Mouse (Mus musculus) T-helper 2 cell (primary cell): ENCODE data around the gene Pole4.
"Not testable (repeated sequence)": the region's sequence is repeated elsewhere in the genome, so short reads cannot be mapped to it uniquely, and the experiment has no call there.

Experiments
- in situ Hi-C: fragments of 300-600 bp; cut with MboI, MseI; formaldehyde crosslinking; loops from one replicate; pipeline ENCODE4 v1.15.1; 2025; ENCODE audit warnings: high pct_unique_total_duplicates

The Pole4 gene

DNA sequence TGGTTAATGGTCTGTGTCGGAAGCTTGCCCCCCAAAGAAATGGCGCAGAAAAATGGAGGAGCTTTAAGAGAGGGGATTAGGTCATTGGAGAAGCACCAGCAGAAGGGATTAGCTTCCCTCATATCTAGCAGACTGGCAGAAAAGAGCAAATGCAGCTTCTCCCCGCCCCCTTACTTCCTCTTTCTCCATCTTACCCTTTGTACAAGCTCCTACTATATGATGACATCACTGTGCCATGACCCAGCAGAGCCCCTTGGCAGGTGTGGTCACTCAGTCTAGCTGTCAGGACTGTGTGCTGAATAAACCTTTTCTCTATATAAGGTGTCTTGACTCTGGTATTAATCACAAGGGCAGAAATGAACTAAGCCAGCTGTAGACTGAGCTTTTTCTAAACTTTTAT, 10.5 kb upstream of the Pole4 start:
- in situ Hi-C loops, result loop anchor here (10.0 kb wide), 1 partner anchor 179 kb away; no protein-coding TSS in a partner anchor

DNA sequence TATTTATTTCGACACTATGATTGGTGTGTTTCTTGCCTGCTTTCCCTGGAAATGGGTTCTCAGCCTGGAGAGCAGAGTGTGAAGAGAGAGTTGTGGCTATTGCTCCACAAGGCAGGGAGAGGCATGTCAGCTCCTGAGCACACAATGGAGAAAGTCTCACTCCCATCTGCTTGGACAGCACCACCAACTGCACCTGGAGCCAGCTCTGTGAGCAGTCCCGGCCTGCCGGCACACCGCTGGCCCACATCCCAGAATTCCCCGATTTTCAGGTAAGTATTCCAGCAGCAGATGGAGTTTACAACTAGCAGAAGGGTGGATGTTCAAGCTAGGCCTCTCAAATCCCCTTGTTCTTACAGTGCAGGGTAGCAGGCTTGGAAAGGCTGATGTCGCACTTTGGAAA, 10.1 kb upstream of the Pole4 start:
- in situ Hi-C loops, result loop anchor here (10.0 kb wide), 1 partner anchor 180 kb away; no protein-coding TSS in a partner anchor

GRCm38 (mm10) chr6:82714841-82715240, 9.7 kb upstream of the Pole4 start:
- in situ Hi-C loops, result loop anchor here (5.0 to 10.0 kb wide), 3 partner anchors 58 to 748 kb away; partner anchors contain the start of gene Mrpl19

GRCm38 (mm10) chr6:82714243-82714642, 9.1 kb upstream of the Pole4 start:
- in situ Hi-C loops, result loop anchor here (5.0 to 10.0 kb wide), 3 partner anchors 57 to 747 kb away; partner anchors contain the start of gene Mrpl19

DNA sequence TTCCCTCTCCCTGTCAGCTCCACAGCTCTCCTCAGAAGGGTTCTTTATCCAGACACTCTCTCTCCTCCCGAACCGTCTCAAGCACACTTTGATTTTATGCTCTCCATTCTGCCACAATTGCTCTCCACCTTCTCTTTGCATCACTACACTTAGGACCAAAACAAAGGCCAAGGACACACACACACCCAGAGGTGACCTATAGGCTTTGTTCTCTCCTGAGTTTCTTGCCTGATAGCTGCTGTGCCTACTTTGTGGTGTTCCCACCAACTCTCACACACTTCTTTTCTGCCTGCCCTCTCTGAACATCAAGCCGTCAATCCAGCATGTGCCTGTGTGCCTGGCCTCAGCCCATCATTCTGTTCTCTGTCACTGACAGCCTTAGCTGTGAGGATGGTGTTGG, 2.6 kb upstream of the Pole4 start:
- in situ Hi-C loops, result no loop called here

DNA sequence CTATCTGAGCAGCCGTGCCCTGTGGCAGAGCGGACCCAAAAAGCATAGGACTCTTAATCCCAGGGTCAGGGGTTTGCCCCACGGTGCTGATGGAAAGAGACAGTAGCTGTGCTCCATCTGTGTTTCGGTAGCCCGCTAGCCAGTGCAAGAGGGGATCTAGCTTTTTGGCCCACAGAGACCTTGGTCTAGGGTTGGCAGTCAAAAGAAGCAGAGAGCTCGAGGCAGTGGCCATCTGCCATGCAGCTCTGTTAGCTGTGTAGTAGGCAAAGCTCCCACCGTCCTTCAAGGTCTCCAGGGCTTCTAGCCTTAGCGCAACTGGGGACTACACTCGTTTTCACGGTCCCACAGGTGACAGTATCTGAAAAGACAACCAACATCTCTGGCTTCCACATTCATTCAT, 2.1 kb upstream of the Pole4 start:
- in situ Hi-C loops, result no loop called here

DNA sequence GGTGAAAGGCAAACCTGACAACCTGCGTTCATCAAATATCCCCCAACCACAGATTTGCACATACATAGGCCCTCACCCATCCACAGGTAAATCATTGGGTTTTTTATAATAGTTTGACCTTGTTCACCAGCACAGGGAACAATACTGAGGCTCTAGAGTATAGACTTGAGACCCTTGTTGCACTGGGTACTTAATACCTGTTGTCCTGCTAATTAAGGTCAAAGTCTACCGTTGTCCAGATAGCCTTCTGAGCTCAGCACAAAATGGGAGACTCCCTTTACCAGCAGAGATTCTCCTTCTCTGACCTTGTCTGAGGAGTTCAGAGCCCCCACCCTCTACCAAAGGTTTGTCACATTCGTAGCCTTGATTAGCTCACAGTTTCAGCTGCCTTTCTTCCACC, 1.5 kb downstream of the Pole4 start:
- in situ Hi-C loops, result no loop called here

GRCm38 (mm10) chr6:82702593-82703017, 2.6 kb downstream of the Pole4 start:
- in situ Hi-C loops, result no loop called here

- in situ Hi-C loops, result no loop called here
Measured at GRCm38 (mm10) chr6:82701296-82701695, 3.9 kb downstream of the Pole4 start.

- in situ Hi-C loops, result loop anchor here (5.0 kb wide), 1 partner anchor 88 kb away; no protein-coding TSS in a partner anchor
Measured at GRCm38 (mm10) chr6:82699831-82700230, 5.3 kb downstream of the Pole4 start.

GRCm38 (mm10) chr6:82696736-82697135, 8.4 kb downstream of the Pole4 start:
- in situ Hi-C loops, result loop anchor here (5.0 kb wide), 1 partner anchor 84 kb away; no protein-coding TSS in a partner anchor

DNA sequence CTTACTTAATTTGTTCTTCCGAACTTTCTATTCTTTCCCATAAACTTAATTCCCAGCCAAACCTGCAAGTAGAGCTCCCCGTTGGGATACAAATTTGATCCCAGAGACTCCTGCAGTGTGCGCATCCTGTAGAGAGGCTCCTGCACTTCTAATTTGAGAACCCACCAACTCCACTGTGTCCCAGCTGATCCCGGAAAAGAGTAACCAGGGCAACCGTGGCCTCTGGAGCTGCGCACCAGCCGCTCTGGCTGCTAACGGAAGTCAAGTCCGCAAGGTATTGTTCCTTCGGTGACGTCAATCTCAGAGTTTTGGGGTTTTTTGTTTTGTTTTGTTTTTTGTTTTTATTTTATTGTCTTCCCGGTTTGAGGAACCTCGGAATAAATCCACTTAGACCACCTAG, 10.5 kb downstream of the Pole4 start:
- in situ Hi-C loops, result loop anchor here (5.0 kb wide), 1 partner anchor 82 kb away; no protein-coding TSS in a partner anchor

GRCm38 (mm10) chr6:82689474-82689873, 15.7 kb downstream of the Pole4 start:
- in situ Hi-C loops, result no loop called here

GRCm38 (mm10) chr6:82688586-82688985, 16.6 kb downstream of the Pole4 start:
- in situ Hi-C loops, result not testable (repeated sequence)

- in situ Hi-C loops, result no loop called here
Measured at GRCm38 (mm10) chr6:82684136-82684535, 21.0 kb downstream of the Pole4 start.

DNA sequence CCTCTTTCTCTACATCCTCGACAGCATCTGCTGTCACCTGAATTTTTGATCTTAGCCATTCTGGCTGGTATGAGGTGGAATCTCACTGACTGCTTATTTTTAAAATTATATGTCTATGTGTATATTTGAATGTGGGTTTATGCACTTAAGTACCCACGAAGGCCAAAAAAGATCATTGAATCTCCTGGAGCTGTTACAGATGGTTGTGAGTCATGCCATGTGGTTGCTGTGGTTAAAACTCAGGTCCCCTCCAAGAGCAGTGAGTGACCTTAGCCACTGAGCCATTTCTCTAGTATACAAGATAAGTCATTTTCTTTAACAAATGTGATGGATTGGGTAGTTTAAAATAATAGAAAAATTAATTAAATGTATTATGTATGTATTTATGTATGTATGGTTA, 25.9 kb downstream of the Pole4 start:
- in situ Hi-C loops, result not testable (repeated sequence)

DNA sequence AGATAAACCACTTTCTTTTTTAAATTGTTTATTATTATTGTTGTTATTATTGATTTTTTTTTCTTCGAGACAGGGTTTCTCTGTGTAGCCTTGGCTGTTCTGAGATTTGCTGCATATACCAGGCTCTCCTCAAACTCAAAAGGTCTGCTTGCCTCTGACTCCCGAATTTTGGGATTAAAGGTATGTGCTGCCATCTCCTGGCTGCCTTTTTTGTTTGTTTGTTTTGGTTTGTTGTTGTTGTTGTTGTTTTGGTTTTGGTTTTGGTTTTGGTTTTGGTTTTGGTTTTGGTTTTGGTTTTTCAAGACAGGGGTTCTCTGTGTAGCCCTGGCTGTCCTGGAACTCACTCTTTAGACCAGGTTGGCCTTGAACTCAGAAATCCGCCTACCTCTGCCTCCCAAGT, 27.5 kb downstream of the Pole4 start:
- in situ Hi-C loops, result not testable (repeated sequence)

- in situ Hi-C loops, result loop anchor here (10.0 kb wide), 1 partner anchor 148 kb away; no protein-coding TSS in a partner anchor
Measured at GRCm38 (mm10) chr6:82666480-82666879, 38.7 kb downstream of the Pole4 start.

DNA sequence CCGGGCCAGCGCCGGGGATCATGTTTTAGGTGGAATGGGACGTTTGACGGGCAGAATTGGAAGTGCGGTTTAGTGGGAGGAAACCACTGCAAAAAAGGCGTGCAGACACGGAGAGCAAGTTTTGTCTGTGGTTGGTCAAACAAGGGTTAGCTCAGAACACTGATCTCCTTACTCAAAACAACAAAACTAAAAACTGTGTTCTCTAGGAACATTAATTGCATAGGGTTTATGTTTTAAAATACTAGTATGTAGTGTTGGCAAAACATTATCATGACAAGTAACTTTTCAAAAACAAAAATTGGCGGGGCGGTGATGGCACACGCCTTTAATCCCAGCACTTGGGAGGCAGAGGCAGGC, 52.0 kb downstream of the Pole4 start:
- in situ Hi-C loops, result loop anchor here (10.0 kb wide), 1 partner anchor 122 kb away; the partner anchor contains the start of gene Hk2

GRCm38 (mm10) chr6:82652521-82653168, 52.5 kb downstream of the Pole4 start:
- in situ Hi-C loops, result loop anchor here (10.0 kb wide), 1 partner anchor 122 kb away; the partner anchor contains the start of gene Hk2

DNA sequence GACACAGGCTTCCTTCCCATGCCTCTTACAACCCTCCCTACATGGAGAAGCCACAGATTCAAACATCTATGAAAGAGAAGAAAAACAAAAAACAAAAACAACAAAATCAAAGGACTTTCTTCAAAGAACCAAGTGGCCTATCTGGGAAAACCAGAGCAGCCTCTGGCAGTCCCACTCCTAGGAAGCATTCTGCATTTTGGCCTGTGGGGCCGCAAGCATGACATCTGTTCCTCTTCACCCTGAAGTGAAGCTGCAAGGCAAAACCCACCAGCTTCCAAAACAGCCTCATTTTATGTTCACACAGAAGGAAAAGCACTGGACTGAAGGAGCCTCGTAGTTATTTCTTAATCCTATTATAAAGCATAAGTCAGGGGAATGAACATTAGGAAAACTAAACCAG, 56.1 kb downstream of the Pole4 start:
- in situ Hi-C loops, result no loop called here

DNA sequence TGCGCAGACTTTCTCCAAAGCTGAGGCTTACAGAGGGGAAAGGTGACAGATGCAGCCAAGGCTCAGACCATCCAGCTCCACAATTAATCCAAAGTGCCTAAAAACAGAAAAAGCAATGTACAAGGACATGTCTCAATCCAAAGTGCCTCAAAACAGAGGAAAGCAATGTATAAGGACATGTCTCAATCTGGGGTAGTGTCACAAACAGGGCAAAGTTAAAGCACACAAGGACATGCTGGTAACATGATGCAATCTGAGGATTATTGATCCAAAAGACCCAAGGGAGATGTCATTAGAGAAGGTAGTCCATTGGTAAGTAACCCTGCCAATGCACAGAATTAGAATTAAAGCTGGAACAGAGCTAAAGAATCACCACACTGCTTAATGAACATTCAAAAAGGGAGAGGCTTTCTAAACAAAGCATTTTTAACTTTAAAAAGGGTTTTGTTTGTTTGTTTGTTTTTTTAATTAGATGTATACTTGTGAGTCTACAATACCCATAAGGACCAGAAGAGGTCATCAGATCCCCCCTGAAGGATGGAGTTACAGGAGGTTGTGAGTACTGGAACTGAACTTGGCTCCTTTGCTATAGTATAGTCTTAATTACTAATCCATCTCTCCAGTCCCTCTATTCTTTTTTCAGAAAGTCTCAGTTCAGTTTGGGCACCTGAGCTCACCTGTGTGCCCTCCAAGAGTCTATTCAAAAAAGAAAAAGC, 57.1 kb downstream of the Pole4 start:
- in situ Hi-C loops, result no loop called here

DNA sequence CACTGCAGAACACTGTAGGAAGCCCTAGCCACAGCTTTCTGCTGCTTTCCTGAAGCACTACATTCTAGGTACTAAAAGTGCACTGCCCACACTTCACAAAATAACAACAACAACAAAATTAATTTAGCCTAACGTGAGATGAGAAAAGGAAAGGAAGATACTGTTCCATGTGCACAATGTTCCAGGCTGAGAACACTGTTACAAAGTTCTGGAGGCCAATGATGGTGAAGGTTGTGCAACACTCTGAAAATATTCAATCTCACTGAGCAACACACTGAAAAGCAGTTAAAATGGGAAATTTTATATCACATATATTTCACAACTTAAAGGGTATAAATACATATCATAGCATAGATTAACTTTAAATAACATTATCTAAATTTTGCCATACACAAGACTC, 58.2 kb downstream of the Pole4 start:
- in situ Hi-C loops, result no loop called here
